Mouse (Mus musculus): ENCODE results near the gene Zfp423.

- TF ChIP-seq CTCF (IDR thresholded peaks at IDR 0.05; ENCODE audit: insufficient read depth, low read length) = no peak
- TF ChIP-seq POLR2A (IDR thresholded peaks at IDR 0.05; ENCODE audit: borderline replicate concordance, extremely low read depth, low read depth, low read length) = no peak
Observed at GRCm38 (mm10) chr8:87688348-87688747, 271.0 kb downstream of the Zfp423 start.
